Mouse (Mus musculus) liver, adult 2 months (tissue): ENCODE results near the gene Lrrc15.
A peak's percentile ranks its signal among the peaks of the same experiment; 100 is the strongest.

Experiments used
- CTCF ChIP-seq: fragments of 200-500 bp; IDR thresholded peaks from 2 replicates; pipeline ENCODE4 v1.5.1; 2011; ENCODE audit warnings: low read depth, low read length, control low read depth
- POLR2A ChIP-seq: fragments of 200-500 bp; IDR thresholded peaks from 2 replicates; pipeline ENCODE4 v1.6.1; 2011; ENCODE audit warnings: low read length, control low read depth; ENCODE audit not compliant: insufficient read depth; ENCODE audit errors: extremely low read depth

- TF ChIP-seq POLR2A, result 0 out of 2 replicates have a peak, but pooled peaks have one; percentile 6
- no peak for TF ChIP-seq CTCF
Measured at GRCm38 (mm10) chr16:30253900-30254299, 29.2 kb downstream of the Lrrc15 start.
